Mouse (Mus musculus): ENCODE results near the gene Acbd3. TPM values are rescaled to one million over a fixed set of nuclear protein-coding genes. Genes with fewer than 3 reads are reported as not detected.

Acbd3 gene
- polyA plus RNA-seq, 1 experiment: 15.0 TPM

DNA sequence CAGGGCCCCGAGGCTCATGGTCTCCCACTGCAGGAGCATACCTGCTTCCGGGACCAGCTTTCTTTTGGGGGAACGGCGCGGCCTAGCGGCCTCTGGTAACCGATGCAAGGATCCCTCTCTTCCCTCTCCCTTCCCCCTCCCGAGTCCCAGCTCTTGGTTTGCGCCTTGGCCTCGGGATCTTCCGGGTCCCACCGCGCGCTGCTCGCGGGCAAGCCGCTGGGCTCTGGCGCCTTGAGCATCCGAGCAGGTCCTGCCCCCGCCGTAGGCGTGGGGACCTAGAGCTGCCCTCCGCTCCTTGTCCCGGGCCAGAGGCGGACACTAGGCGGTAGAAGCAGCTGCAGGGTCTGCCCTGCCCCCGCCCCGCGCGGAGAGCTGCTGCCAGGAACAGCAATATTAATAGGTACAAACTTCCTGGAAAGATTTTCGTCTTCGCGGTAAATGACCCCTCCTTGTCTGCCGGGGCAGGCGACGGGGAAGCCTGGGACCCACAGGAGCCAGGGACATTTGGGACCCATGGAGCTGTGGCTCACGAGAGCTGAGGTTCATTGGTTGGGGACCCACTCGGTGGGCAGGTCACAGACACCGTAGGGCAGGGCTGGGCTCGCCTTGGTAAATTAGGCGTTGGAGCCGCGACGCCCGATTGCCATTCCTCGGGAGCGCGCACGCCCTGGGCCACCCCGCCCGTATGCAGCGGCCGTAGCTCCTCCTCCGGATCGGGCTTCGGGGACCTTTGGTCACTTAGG is 52.0 kb downstream of the Acbd3 start:
- under 1% methylated on average over 56 of the region's 56 CpGs for WGBS
- Histone ChIP-seq H3K4me1 (ENCODE audit: control insufficient read depth, insufficient read depth, low read length) (no peaks in the 10 kb centered on the region), H3K4me3 (replicated peaks; ENCODE audit: extremely low read depth, low read depth, low read length) (peak overlapping the region; percentile 83)
- TF ChIP-seq POLR2A (IDR thresholded peaks at IDR 0.05; ENCODE audit: borderline replicate concordance, extremely low read depth, low read depth, low read length) (peak; percentile 87; the same call in 1 of the 2 replicates), CTCF (IDR thresholded peaks at IDR 0.05; ENCODE audit: insufficient read depth, low read length) (peak; percentile 61; the same call in 1 of the 2 replicates)
- peak; percentile 86 for DNase-seq

DNA sequence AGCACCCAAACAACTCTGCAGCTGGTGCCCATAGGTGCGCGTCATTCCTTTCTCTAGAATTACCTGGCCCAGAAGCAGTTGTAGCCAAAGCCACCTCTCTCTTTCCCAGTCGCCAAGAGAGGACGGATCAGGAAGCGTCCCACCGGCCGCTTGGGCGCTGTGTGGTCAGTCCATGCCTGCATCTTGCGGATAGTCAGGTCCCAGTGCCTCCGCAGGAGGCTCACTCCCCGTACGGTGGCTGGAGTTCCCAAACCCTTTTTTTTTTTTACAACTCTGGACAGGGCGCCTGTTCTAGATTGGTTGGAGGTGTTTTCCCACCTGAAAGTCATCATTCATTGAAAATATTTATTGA is 52.5 kb downstream of the Acbd3 start:
- TF ChIP-seq CTCF (IDR thresholded peaks at IDR 0.05; ENCODE audit: insufficient read depth, low read length): no peak
- TF ChIP-seq POLR2A (IDR thresholded peaks at IDR 0.05; ENCODE audit: borderline replicate concordance, extremely low read depth, low read depth, low read length): no peak
- peak overlapping the region; percentile 83 for H3K4me3 ChIP-seq (replicated peaks; ENCODE audit: extremely low read depth, low read depth, low read length)

DNA sequence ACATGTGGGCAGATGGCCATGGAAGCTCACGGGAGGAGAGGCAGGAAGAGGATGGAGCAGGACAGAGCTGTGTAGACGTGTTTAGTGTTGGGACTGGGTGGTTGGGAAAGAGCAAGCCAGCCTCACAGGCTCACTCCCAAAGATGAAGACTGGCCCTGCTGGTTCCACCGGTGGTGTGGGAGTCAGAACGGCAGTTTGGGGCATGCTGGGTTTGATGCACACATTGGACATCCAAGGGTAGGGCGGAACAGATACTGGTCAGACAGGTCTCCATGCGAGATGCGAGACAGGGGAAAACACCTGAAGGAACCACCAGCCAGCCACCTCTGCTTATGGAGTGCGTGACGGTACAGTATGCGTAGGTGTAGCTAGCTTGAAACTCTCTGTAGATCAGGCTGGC is 53.1 kb downstream of the Acbd3 start:
- no peak for DNase-seq
- Histone ChIP-seq H3K4me3 (replicated peaks; ENCODE audit: extremely low read depth, low read depth, low read length) (no peak overlapping the region), H3K4me1 (ENCODE audit: control insufficient read depth, insufficient read depth, low read length) (no peaks in the 10 kb centered on the region)
- no peak for TF ChIP-seq POLR2A (IDR thresholded peaks at IDR 0.05; ENCODE audit: borderline replicate concordance, extremely low read depth, low read depth, low read length)
- no peak for TF ChIP-seq CTCF (IDR thresholded peaks at IDR 0.05; ENCODE audit: insufficient read depth, low read length)
- WGBS: 77% methylated on average over 10 of the region's 10 CpGs

More for the DNA sequence above, 52.5 kb downstream of the Acbd3 start:
- WGBS: 2% methylated on average over 13 of the region's 13 CpGs
- DNase-seq: no peak
- H3K4me1 ChIP-seq (ENCODE audit: control insufficient read depth, insufficient read depth, low read length): no peaks in the 10 kb centered on the region

DNA sequence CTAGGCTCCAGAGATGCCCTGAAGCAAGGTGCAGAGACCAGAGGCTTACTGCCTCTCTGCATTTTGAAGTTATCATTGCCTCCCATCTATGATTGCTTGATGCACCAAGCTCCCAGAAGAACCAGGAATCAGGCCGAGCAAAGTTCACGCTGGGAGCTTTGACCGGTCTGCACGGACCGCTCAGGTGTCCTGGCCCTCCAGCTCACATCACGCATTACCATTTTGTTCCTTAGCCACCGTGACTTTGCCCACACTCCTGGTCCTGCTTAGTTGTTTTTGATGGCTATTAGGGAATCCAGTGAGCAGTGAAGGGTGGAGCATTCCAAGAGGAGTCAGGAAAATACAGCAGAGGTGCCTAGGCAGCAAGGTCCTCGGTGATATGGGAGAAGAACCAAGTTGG is 54.4 kb downstream of the Acbd3 start:
- TF ChIP-seq POLR2A (IDR thresholded peaks at IDR 0.05; ENCODE audit: borderline replicate concordance, extremely low read depth, low read depth, low read length): no peak
- no peak for TF ChIP-seq CTCF (IDR thresholded peaks at IDR 0.05; ENCODE audit: insufficient read depth, low read length)
- no peak for DNase-seq
- WGBS: 93% methylated on average over 8 of the region's 8 CpGs
- Histone ChIP-seq H3K4me1 (ENCODE audit: control insufficient read depth, insufficient read depth, low read length) (no peaks in the 10 kb centered on the region), H3K4me3 (replicated peaks; ENCODE audit: extremely low read depth, low read depth, low read length) (no peak overlapping the region)

DNA sequence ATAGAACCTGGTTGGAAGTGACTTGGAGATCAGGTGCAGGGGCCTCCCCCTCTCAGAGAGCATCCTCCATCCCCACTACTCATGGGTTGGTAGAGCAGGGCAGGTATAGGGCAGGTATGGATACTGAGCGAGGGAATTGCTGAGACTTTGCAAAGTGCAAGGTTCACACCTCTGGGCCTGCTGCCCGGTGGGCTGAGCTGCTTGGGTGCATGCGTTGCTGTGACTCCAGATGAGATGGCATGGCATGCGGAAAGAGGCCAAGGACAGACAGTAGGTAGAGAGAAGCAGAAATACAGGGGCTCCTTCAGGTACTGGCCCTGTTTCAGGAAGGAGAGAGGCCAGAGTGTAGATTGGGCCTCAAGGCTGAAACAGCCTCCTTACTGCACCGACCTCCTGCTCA is 55.4 kb downstream of the Acbd3 start:
- DNase-seq: no peak
- TF ChIP-seq CTCF (IDR thresholded peaks at IDR 0.05; ENCODE audit: insufficient read depth, low read length) (no peak), POLR2A (IDR thresholded peaks at IDR 0.05; ENCODE audit: borderline replicate concordance, extremely low read depth, low read depth, low read length) (no peak)
- Histone ChIP-seq H3K4me3 (replicated peaks; ENCODE audit: extremely low read depth, low read depth, low read length) (no peak overlapping the region), H3K4me1 (ENCODE audit: control insufficient read depth, insufficient read depth, low read length) (no peaks in the 10 kb centered on the region)
- 87% methylated on average over 5 of the region's 5 CpGs for WGBS

DNA sequence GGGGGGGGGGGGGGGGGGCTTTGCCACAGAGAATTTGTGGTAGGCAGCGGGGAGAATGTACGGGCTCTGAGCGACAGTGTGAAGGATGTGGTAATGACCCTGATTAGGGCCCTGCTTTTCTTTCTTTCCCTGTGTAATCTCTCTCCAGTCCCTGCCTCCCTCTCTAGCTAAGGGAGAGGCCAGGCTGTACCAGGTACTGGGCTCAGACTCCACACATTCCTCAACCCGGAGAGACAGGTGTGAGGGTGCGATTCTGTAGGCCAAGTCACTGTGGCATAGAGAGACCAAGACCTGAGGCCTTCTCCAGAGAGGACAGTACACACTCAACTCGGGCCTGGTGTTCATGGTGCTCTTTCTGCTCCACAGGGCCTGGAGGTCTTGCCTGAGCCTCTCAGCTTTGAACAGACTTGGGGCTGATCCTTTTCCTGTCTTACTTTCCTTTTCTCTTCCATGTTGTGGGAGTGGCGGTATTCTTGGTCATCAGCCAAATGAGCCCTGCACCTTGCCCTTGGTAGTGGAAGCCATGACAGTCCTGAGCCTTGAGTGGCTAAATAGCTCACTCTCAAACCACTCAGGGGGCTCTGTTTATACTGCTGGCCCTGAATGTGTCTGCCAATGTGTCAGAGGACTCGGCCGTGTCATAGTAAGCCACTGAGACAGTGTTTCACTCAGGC is 57.2 kb downstream of the Acbd3 start:
- no peaks in the 10 kb centered on the region for H3K4me1 ChIP-seq (ENCODE audit: control insufficient read depth, insufficient read depth, low read length)
- DNase-seq: no peak
- WGBS: 58% methylated on average over 9 of the region's 9 CpGs
- H3K4me3 ChIP-seq (replicated peaks; ENCODE audit: extremely low read depth, low read depth, low read length): no peak overlapping the region
- no peak for TF ChIP-seq POLR2A (IDR thresholded peaks at IDR 0.05; ENCODE audit: borderline replicate concordance, extremely low read depth, low read depth, low read length)
- no peak for TF ChIP-seq CTCF (IDR thresholded peaks at IDR 0.05; ENCODE audit: insufficient read depth, low read length)

DNA sequence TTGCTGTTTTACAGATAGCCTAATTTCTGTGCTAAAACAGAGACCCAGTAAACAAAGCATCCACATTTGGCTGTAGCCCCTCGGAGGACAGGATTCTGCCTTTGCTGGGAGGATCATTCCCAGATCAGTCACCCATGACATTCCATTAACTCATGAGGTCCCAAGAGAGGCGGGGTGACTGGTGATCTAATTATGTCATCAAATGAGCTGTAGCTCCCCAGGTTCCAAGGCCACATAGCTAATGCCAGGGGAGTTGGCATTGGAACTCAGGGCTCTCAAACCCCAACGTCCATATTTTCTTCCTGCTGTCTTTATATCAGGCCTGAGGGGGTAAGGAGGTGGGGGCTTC is 57.7 kb downstream of the Acbd3 start:
- no peak for DNase-seq
- no peak for TF ChIP-seq CTCF (IDR thresholded peaks at IDR 0.05; ENCODE audit: insufficient read depth, low read length)
- TF ChIP-seq POLR2A (IDR thresholded peaks at IDR 0.05; ENCODE audit: borderline replicate concordance, extremely low read depth, low read depth, low read length): no peak
- Histone ChIP-seq H3K4me3 (replicated peaks; ENCODE audit: extremely low read depth, low read depth, low read length) (no peak overlapping the region), H3K4me1 (ENCODE audit: control insufficient read depth, insufficient read depth, low read length) (no peaks in the 10 kb centered on the region)
- WGBS: 49% methylated on average over 3 of the region's 3 CpGs

DNA sequence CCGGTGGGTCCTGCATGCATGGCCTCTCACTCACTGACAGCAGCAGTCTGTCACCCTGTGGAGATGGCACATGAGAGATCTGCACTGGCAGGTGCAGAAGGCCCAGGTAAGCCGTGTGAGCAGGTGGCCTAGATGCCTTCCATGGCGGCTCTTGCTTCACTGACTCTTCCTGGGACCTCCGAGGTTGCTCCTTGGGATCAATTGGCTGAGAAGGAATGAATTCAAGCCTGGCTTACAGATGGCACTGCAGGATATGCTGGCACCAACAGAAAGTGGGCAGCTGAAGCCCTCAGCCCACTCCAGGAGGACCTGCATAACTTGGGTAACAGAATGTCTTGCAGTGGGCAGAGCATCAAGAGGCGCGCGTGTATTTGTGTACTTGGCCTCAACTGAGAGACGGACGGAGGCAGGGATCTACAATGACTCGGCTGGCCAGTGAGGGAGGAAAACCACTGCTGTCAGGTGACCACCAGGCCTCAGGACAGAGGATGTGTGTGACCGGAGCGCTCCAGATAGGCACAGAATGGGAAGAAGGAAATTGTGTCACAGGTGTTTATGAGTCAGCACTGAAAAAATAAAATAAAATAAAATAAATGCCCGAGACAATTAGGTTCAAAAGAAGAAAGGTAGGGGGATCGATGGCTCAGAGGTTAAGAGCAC is 66.1 kb downstream of the Acbd3 start:
- no peak for TF ChIP-seq CTCF (IDR thresholded peaks at IDR 0.05; ENCODE audit: insufficient read depth, low read length)
- no peak for TF ChIP-seq POLR2A (IDR thresholded peaks at IDR 0.05; ENCODE audit: borderline replicate concordance, extremely low read depth, low read depth, low read length)
- H3K4me1 ChIP-seq (ENCODE audit: control insufficient read depth, insufficient read depth, low read length): no peaks in the 10 kb centered on the region
- no peak for DNase-seq
- WGBS: 76% methylated on average over 14 of the region's 14 CpGs
- H3K4me3 ChIP-seq (replicated peaks; ENCODE audit: extremely low read depth, low read depth, low read length): no peak overlapping the region

DNA sequence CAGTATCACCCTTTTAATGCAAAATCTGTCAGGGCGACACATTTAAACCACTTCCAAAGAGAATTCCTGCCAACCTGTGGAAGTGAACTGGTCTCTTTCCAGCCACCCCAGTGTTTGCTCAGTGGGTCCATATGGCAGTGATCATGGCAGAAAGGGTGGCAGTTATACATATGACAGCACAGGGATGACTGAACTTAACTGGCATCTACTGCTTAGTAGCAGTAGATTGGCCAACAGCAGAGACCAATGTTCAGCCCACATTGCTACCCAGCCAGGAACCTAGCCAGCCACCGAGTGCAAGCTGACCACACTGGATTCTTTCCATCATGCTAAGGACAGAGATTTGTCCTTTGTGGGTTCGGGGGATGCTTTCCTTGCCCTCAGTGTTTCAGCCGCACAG is 67.0 kb downstream of the Acbd3 start:
- TF ChIP-seq CTCF (IDR thresholded peaks at IDR 0.05; ENCODE audit: insufficient read depth, low read length) (no peak), POLR2A (IDR thresholded peaks at IDR 0.05; ENCODE audit: borderline replicate concordance, extremely low read depth, low read depth, low read length) (no peak)
- WGBS: 81% methylated on average over 4 of the region's 4 CpGs
- H3K4me3 ChIP-seq (replicated peaks; ENCODE audit: extremely low read depth, low read depth, low read length): no peak overlapping the region
- no peaks in the 10 kb centered on the region for H3K4me1 ChIP-seq (ENCODE audit: control insufficient read depth, insufficient read depth, low read length)
- no peak for DNase-seq
